Comparison of ENCODE assay signal across 15 mouse cellular contexts in genomic region chr5:146241202-146241601, GRCm38 (mm10). TPM values are rescaled to one million over a fixed set of nuclear protein-coding genes. Genes with fewer than 3 reads are reported as not detected.
"Had no signal": no experiment of that assay in that cellular context is flagged by ENCODE, and none has a peak within 500 bp of the region (broad histone marks: within the 10 kb centered on the region; RNA-seq: fewer than 3 reads in every experiment).

No protein-coding gene starts in this region.

- H3K9me3 ChIP-seq: limb, embryonic 15.5 days; liver, embryonic 15.5 days; megakaryocyte, embryonic 14.5 days; midbrain, embryonic 15.5 days; neural tube, embryonic 12.5 days had no signal

- H3K4me2 ChIP-seq: limb, embryonic 15.5 days; liver, embryonic 15.5 days; lung, embryonic 14.5 days; midbrain, embryonic 11.5 days; midbrain, embryonic 15.5 days; neural tube, embryonic 12.5 days had no signal

- H3K9ac ChIP-seq: limb, embryonic 15.5 days; liver, embryonic 15.5 days; lung, embryonic 14.5 days; midbrain, embryonic 15.5 days; neural tube, embryonic 12.5 days had no signal

- H3K27me3 ChIP-seq: limb, embryonic 15.5 days; liver, embryonic 15.5 days; megakaryocyte, embryonic 14.5 days; midbrain, embryonic 15.5 days; neural tube, embryonic 12.5 days had no signal

- H3K4me1 ChIP-seq: neural tube, embryonic 12.5 days had no signal

- H3K27ac ChIP-seq: limb, embryonic 15.5 days; liver, embryonic 15.5 days; macrophage; midbrain, embryonic 15.5 days; neural tube, embryonic 12.5 days; stomach, postnatal 0 days had no signal

- DNase-seq: layer of hippocampus, adult 9-11 months; layer of hippocampus, postnatal 36 days; lung, embryonic 14.5 days; lung, postnatal 10 days had no signal

- H3K36me3 ChIP-seq: limb, embryonic 15.5 days; midbrain, embryonic 15.5 days; neural tube, embryonic 12.5 days had no signal

- H3K4me3 ChIP-seq: limb, embryonic 15.5 days; liver, embryonic 15.5 days; megakaryocyte, embryonic 14.5 days; midbrain, embryonic 15.5 days; neural tube, embryonic 12.5 days had no signal

- ATAC-seq: midbrain, embryonic 15.5 days had no signal

RNA-seq across cellular contexts. Expression of gene 1700001J03Rik, which starts 56.1 kb away (rescaled TPM):
- polyA plus RNA-seq: intestine, embryonic 14.5 days; kidney, embryonic 14.5 days; limb, embryonic 11.5 days; limb, embryonic 15.5 days; liver, embryonic 15.5 days; lung, embryonic 14.5 days; midbrain, embryonic 11.5 days; neural tube, embryonic 12.5 days; stomach, postnatal 0 days had no signal
